Mouse (Mus musculus) 3T3-L1 (cell line): ENCODE measurements around the gene Zfp882.
"Not testable (repeated sequence)": the region's sequence is repeated elsewhere in the genome, so short reads cannot be mapped to it uniquely, and the experiment has no call there.

ENCODE experiments used
- DNase-seq: peaks from one replicate; pipeline ENCODE4 v3.0.0-alpha.2; 2015; ENCODE audit warnings: low read depth, low spot score

The Zfp882 gene

DNA sequence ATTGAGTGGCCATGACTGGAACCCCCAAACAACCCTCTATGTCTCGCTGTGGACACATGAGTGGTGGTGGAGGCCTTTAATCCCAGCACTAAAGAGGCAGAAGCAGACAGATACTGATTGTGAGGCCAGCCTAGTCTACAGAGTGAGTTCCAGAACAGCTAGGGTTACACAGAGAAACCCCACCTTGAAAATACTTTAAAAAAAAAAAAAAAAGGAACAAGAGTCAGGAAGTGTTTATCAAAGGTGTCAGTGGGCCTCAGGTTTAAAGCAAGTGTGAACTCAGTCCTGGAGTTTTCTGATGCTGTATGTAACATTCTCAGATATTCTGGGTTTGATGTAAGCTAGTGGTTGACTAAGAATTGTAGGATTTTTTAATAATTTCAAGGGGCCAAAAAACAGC, 44.1 kb downstream of the Zfp882 start:
- DNase-seq: no peak

DNA sequence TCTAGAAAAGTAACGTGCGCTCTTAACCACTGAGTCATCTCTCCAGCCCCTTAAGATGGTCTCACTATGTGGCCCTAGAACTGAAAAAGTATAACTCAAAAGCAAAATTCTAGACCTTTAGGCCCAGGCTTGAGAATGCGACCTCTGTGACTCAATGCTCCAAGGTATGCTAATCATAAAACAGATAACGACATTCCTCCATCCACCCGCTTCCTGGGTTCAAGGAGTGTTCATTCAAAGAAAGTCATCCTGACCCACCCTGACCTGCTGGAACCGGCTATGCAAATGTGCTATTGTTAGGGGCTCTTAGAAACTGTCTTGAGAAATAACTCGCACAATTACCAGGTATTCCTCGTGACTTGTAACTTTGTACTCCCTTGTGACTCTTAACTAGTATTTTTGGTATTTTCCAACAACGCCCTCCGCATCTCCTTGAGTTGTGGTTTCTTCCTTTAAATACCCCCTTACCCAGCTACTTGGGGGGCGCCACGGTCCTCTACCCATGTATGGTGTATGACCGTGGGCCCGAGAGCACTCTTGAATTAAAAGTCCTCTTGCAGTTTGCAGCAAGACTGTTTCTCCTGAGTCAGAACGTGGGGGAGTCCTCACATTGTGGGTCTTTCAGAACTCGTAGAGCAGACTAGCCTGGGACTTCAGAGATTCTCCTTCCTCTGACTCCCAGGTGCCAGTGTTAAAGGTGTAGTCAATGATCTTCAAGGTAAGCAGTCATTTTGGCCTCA, 44.7 kb downstream of the Zfp882 start:
- not testable (repeated sequence) for DNase-seq

DNA sequence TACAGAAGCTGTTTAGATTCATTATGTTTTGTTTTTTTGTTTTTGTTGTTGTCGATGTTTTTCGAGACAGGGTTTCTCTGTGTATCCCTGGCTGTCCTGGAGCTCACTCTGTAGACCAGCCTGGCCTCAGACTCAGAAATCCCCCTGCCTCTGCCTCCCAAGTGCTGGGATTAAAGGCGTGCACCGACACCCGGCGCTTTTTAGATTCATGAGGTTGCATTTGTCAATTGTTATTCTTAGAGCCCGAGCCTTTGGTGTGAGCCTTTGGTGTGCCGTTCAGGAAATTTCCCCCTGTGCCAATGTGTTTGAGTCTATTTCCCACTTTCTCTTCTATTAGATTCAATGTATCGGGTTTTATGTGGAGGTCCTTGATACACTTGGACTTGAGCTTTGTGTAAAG, 46.3 kb downstream of the Zfp882 start:
- no peak for DNase-seq

DNA sequence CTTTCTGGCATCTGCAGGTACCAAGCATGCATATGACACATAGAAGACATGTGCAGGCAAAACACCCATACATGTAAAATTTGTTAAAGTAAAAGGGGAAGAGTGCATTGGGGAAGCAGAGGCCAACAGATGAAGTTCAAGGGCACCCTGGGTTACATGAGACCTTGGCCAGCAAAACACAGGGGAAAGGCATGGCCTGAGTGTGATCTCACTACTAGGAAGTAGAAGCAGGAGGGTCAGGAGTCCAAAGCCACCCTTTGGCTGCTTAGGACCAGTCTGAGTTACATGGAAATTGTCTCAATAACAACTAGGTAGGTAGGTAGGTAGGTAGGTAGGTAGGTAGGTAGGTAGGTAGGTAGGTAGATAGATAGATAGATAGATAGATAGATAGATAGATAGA, 52.1 kb downstream of the Zfp882 start:
- no peak for DNase-seq

DNA sequence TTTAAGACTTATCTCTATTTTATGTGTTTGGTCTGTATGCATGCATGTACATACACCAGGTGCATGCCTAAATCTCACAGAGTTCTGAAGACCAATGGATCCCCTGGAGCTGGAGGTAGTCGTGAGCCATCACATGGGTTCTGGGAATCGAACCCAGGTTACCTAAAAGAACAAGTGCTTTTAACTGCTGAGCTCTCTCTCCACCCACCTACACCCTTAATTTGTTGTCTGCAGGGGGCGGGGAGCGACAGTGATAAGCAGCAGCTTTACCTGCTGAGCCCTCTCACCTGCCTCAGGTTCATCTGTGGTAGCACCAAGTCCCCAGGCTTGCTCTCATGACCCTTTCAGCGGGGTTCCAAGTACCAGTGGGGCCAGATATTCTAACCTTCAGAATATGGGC, 53.4 kb downstream of the Zfp882 start:
- DNase-seq: no peak

DNA sequence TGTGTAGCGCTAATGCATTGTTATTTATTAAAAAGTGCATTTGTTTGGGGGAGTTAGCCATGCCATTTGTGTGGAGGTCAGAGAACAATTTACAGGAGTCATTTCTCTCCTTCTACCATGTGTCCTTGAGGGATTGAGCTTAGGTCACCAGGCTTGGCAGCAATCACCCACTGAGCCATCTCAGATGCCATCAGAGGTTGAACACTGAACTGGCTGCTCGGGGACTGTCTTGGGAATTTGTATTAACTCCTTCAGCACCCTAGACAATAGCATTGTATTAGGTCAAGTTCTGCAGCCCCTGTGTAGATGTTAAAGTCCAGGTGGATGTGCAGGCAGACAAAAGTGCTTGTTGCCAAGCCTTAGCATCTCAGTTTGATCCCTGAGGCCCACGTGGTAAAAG, 55.6 kb downstream of the Zfp882 start:
- no peak for DNase-seq

DNA sequence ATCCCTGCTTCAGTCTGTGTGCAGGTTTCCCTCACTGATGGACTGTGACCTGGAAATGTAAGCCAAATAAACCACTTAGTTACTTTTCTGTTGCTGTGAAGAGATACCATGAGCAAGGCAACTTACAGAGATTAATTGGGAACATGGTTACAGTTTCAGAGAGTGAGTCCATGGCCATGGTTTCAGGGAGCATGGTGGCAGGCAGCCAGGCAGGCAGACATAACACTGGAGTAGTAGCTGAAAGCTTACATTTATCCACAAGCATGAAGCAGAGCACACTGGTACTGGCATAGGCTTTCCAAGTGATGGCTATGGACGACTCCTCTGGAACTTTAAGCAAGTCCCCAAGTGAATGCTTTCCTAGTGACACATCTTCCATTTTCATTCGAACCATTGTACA, 56.8 kb downstream of the Zfp882 start:
- DNase-seq: no peak
